Mouse (Mus musculus) C2C12 (cell line): ENCODE measurements around the gene Rabgap1l.

Experiments used
- CTCF ChIP-seq: IDR thresholded peaks from one replicate; pipeline ENCODE4 v1.5.1; 2011; ENCODE audit not compliant: control insufficient read depth, insufficient read depth, insufficient read length
- MAX ChIP-seq: IDR thresholded peaks from one replicate; pipeline ENCODE4 v1.6.1; 2011; ENCODE audit warnings: mild to moderate bottlenecking, control low read depth
- MYOD1 ChIP-seq: IDR thresholded peaks from one replicate; pipeline ENCODE4 v1.6.1; 2011; ENCODE audit warnings: low read depth; ENCODE audit not compliant: control insufficient read depth, insufficient read length
- USF1 ChIP-seq: IDR thresholded peaks from one replicate; pipeline ENCODE4 v1.6.1; 2011; ENCODE audit warnings: low read depth, mild to moderate bottlenecking, control low read depth, moderate library complexity

GRCm38 (mm10) chr1:160451663-160452062 lies 341.3 kb downstream of the Rabgap1l start:
- TF ChIP-seq CTCF (no peak), MAX (no peak), MYOD1 (no peak), USF1 (no peak)
